Mouse (Mus musculus): ENCODE results near the gene Glrp1.

DNA sequence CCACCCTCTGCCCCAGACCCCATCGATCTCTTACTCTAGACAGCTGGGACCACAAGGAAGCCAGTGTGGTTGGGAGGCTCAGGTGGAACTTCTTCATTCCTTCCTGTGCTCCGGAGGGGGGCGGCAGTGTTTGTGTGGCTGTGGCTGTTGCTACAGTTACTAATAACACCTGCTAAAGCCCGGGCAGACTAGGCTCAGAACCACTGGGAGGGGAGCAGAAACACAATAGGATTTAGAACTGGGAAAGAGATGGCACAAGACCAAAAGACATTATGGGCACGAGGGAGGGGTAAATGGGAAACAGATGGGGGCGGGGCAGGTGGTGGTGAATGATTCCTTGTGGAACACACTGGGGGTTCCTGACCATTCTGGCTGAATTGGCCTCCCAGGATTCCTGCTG lies 47.4 kb downstream of the Glrp1 start:
- TF ChIP-seq CTCF (IDR thresholded peaks at IDR 0.05; ENCODE audit: low read depth, low read length): no peak
- no peak for TF ChIP-seq POLR2A (IDR thresholded peaks at IDR 0.05; ENCODE audit: borderline replicate concordance, low read depth, low read length)

Data from bone marrow macrophage, adult 2 months (primary cell).